Mouse (Mus musculus) heart, adult 2 months (tissue): ENCODE measurements at regions not wholly inside any gene's neighbourhood (a gene's known extent, or its start where the extent isn't known, plus 50 kb on each side); places are given as distances from the start of the nearest gene placed in this dataset.

Experiments used
- CTCF ChIP-seq: fragments of 200-600 bp; IDR thresholded peaks from 2 replicates; pipeline ENCODE4 v1.8.1; 2022; ENCODE audit warnings: antibody characterized with exemption, mild to moderate bottlenecking, moderate library complexity
- EP300 ChIP-seq: fragments of 200-500 bp; IDR thresholded peaks from 2 replicates; pipeline ENCODE4 v1.6.1; 2011; ENCODE audit warnings: low read depth, low read length, control low read depth; ENCODE audit not compliant: insufficient read depth

DNA sequence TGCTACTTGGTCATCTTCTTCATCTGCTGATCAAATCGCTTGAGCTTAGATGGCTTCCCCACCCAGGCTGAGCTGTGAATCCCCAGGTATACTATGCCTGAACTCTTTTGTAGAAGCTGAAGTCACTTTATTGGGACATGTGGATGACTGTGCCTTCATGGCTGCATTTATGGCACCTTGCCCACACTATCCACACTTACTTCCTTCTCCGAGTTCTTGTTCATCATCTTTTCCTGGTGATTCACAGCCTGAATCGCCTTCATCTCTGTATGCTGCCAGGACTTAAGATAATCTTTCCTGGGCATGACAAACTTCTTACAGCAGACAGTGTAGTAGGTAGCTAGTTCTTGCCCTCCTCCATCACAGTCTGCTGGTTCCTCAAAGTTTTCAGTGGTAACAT lies 248.1 kb upstream of the Rack1 start:
- TF ChIP-seq CTCF = no peak
- TF ChIP-seq EP300 = no peak
